Mouse (Mus musculus): ENCODE measurements around the gene Ovol3.

GRCm38 (mm10) chr7:30279536-30279935 is 44.0 kb upstream of the Ovol3 start:
- no peak for TF ChIP-seq POLR2A (IDR thresholded peaks at IDR 0.05; ENCODE audit: borderline replicate concordance, extremely low read depth, low read depth, low read length)
- no peak for TF ChIP-seq CTCF (IDR thresholded peaks at IDR 0.05; ENCODE audit: insufficient read depth, low read length)

All from lung, adult 2 months (tissue).